Mouse (Mus musculus): Measurements from ENCODE around the gene Lat. TPM values are rescaled to one million over a fixed set of nuclear protein-coding genes. Genes with fewer than 3 reads are reported as not detected.
A peak's percentile ranks its signal among the peaks of the same experiment; 100 is the strongest.

Gene Lat
- total and polyA plus RNA-seq, 3 experiments = 0.62 to 1.2 TPM; not detected in 1

DNA sequence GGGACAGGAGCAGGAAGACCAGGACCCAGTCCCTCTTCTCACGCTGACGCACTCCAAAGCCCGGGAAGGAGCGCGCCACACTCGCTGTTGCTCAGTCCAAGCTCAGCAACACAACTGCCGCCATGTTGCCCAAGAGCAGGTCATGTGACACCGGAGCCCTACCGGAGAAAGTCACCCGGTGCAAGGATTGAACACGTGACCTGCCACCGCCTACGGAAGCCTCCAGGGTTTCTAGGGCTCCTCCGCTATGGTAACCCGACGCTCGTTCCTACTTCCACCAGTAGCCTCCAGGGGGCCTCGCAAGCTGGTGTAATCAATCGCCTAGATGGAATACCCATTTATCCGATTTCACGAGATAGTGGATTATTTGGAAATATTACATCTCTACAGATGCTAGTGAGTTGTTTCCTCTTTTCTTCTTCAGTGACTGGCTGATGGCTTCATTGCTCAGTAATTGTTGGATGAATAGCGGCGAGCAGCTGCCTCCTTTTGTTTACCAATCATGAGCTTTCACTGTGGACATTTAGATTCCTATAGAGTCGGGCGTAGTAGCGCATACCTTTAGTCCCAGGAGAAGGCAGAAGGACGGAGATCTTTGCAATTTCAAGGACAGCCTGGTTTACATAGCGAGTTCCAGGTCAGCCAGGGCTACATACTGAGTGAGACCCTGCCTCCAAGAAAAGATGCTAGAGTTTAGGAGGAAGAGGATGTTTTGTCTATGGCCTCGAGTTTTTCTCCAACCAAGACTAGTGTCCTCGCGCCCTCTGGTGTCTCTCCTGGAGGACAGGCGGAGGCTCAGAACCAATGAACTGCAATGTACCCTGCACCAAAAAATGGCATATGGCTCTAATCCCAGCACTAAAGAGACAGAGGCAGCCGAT lies 8.1 kb upstream of the Lat start, which contains the start of gene Spns1 (continued):
- peak; percentile 74 for TF ChIP-seq ETS1 (IDR thresholded peaks at IDR 0.05; ENCODE audit: low read depth, low read length)
- peak; percentile 74 for TF ChIP-seq NELFE (IDR thresholded peaks at IDR 0.05; ENCODE audit: low read depth, low read length)
- TF ChIP-seq RAD21 (IDR thresholded peaks at IDR 0.05; ENCODE audit: low read depth, low read length) = peak; percentile 95
- peak in 1 of 2 experiments; percentile 52; a peak in 1 of 4 replicates for TF ChIP-seq EP300 (IDR thresholded peaks at IDR 0.05; ENCODE audit: low read depth in 1 of 2, low read length in 2 of 2)
- no peak for TF ChIP-seq CHD2 (IDR thresholded peaks at IDR 0.05; ENCODE audit: low read length)

DNA sequence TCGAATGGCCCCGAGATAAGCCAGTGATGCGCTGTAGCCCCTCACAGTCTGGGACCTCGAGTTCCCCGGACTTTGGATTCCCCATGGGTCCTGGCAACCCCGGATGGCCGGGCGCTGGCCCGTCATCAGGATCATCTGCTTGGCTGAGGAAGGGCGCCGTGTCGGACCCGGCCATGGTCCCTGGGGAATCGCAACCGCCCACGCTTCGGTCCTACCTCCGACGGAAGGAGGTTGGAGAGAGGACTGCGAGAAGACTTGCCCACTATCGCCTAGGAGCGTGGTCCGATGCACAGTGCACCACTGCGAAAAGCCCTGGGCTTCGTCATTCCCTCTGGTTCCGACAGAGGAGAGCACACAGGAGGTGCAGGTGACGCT lies 7.5 kb upstream of the Lat start:
- peaks cover 9% of the 10 kb centered on the region for H3K79me2 ChIP-seq (ENCODE audit: control insufficient read depth, insufficient read depth, low read length, poor library complexity)
- H3K4me1 ChIP-seq (ENCODE audit: control insufficient read depth in 1 of 2, insufficient read depth in 2 of 2, low read length in 2 of 2) = peaks cover 3 to 12% of the 10 kb centered on the region in 2 experiments; a peak in 2 of 4 replicates
- peak overlapping the region; percentile 69 for H3K9ac ChIP-seq (ENCODE audit: control insufficient read depth, low read depth, low read length, poor library complexity, severe bottlenecking)
- no peak overlapping the region for H3K27ac ChIP-seq (ENCODE audit: control insufficient read depth, low read depth, low read length)
- no peaks in the 10 kb centered on the region for H3K9me3 ChIP-seq (replicated peaks; ENCODE audit: insufficient read depth, low read length)
- no peaks in the 10 kb centered on the region for H3K27me3 ChIP-seq (ENCODE audit: control insufficient read depth in 1 of 2, insufficient read depth in 2 of 2, low read length in 2 of 2)
- TF ChIP-seq KAT2A (conservative IDR thresholded peaks at IDR 0.05; ENCODE audit: low read depth, low read length) (no peak), HCFC1 (IDR thresholded peaks at IDR 0.05; ENCODE audit: low read depth, low read length) (no peak), ELF1 (IDR thresholded peaks at IDR 0.05; ENCODE audit: low read depth, low read length) (no peak), CTCF (IDR thresholded peaks at IDR 0.05 in 2 of 3, conservative IDR thresholded peaks at IDR 0.05 in 1 of 3; ENCODE audit: control insufficient read depth in 1 of 3, insufficient read depth in 1 of 3, low read depth in 2 of 3, low read length in 3 of 3, poor library complexity in 1 of 3, severe bottlenecking in 1 of 3) (no peak), MEF2A (IDR thresholded peaks at IDR 0.05; ENCODE audit: extremely low read depth, insufficient replicate concordance, low read depth, low read length, poor library complexity, severe bottlenecking) (no peak), ZMIZ1 (IDR thresholded peaks at IDR 0.05; ENCODE audit: low read depth, low read length) (no peak), GATA1 (IDR thresholded peaks at IDR 0.05; ENCODE audit: low read depth, low read length) (no peak), CHD2 (IDR thresholded peaks at IDR 0.05; ENCODE audit: low read length) (no peak), NELFE (IDR thresholded peaks at IDR 0.05; ENCODE audit: low read depth, low read length) (no peak), EP300 (IDR thresholded peaks at IDR 0.05; ENCODE audit: low read depth in 1 of 2, low read length in 2 of 2) (no peak), POLR2AphosphoS2 (IDR thresholded peaks at IDR 0.05; ENCODE audit: low read length) (no peak), GABPA (IDR thresholded peaks at IDR 0.05; ENCODE audit: low read depth, low read length) (no peak), NRF1 (IDR thresholded peaks at IDR 0.05; ENCODE audit: insufficient read depth, low read depth, low read length, poor library complexity, severe bottlenecking) (no peak), MAX (IDR thresholded peaks at IDR 0.05; ENCODE audit: low read length) (no peak), MAZ (IDR thresholded peaks at IDR 0.05; ENCODE audit: low read depth, low read length) (no peak)
- peaks cover 0 to 11% of the 10 kb centered on the region in 2 experiments; a peak in 2 of 4 replicates for H3K36me3 ChIP-seq (ENCODE audit: control insufficient read depth in 1 of 2, insufficient read depth in 2 of 2, low read length in 2 of 2)
- DNase-seq (ENCODE audit: low read depth, low spot score) = no peak
- peak overlapping the region; percentile 62 to 76 for H3K4me3 ChIP-seq (ENCODE audit: control insufficient read depth in 1 of 2, insufficient read depth in 1 of 2, low read depth in 2 of 2, low read length in 2 of 2)
